Mouse (Mus musculus): Measurements from ENCODE around the gene Polr3gl. TPM values are rescaled to one million over a fixed set of nuclear protein-coding genes. Genes with fewer than 3 reads are reported as not detected.

Polr3gl gene
- polyA plus RNA-seq, 1 experiment from 2014 or later: 33.1 TPM

- under 1% methylated on average over 26 of the region's 26 CpGs for whole genome bisulfite sequencing
- DNase-seq (ENCODE audit: low spot score): peak; percentile 100
- Histone ChIP-seq H3K36me3 (replicated peaks) (peaks cover 23% of the 10 kb centered on the region), H3K27me3 (replicated peaks; ENCODE audit: low read depth, poor library complexity, severe bottlenecking) (no peaks in the 10 kb centered on the region), H3K4me1 (peaks cover 58% of the 10 kb centered on the region), H3K9me3 (no peaks in the 10 kb centered on the region), H3K4me3 (peak within 1 kb of the TSS; percentile 80), H3K27ac (replicated peaks) (peak within 1 kb of the TSS; percentile 88)
These were observed 36.3 kb downstream of the Polr3gl start, which contains the start of gene Txnip for GRCm38 (mm10) chr3:96557694-96558093. Gene Txnip, plus strand, starts transcription at chr3:96557957.

GRCm38 (mm10) chr3:96556651-96557635, 37.0 kb downstream of the Polr3gl start:
- DNase-seq (ENCODE audit: low spot score): no peak
- Histone ChIP-seq H3K27ac (replicated peaks) (peak overlapping the region; percentile 88), H3K4me3 (peak overlapping the region; percentile 80), H3K27me3 (replicated peaks; ENCODE audit: low read depth, poor library complexity, severe bottlenecking) (no peaks in the 10 kb centered on the region), H3K9me3 (no peaks in the 10 kb centered on the region), H3K4me1 (peaks cover 57% of the 10 kb centered on the region), H3K36me3 (replicated peaks) (peaks cover 23% of the 10 kb centered on the region)
- 11% methylated on average over 22 of the region's 22 CpGs for WGBS

- WGBS: 86% methylated on average over 15 of the region's 15 CpGs
- H3K27me3 ChIP-seq (replicated peaks; ENCODE audit: low read depth, poor library complexity, severe bottlenecking): no peaks in the 10 kb centered on the region
- H3K36me3 ChIP-seq (replicated peaks): peaks cover 19% of the 10 kb centered on the region
- H3K4me3 ChIP-seq: peak overlapping the region; percentile 80
- no peaks in the 10 kb centered on the region for H3K9me3 ChIP-seq
- H3K4me1 ChIP-seq: peaks cover 55% of the 10 kb centered on the region
- no peak for DNase-seq (ENCODE audit: low spot score)
- peak overlapping the region; percentile 88 for H3K27ac ChIP-seq (replicated peaks)
These were observed 37.9 kb downstream of the Polr3gl start for GRCm38 (mm10) chr3:96555999-96556614.

DNA sequence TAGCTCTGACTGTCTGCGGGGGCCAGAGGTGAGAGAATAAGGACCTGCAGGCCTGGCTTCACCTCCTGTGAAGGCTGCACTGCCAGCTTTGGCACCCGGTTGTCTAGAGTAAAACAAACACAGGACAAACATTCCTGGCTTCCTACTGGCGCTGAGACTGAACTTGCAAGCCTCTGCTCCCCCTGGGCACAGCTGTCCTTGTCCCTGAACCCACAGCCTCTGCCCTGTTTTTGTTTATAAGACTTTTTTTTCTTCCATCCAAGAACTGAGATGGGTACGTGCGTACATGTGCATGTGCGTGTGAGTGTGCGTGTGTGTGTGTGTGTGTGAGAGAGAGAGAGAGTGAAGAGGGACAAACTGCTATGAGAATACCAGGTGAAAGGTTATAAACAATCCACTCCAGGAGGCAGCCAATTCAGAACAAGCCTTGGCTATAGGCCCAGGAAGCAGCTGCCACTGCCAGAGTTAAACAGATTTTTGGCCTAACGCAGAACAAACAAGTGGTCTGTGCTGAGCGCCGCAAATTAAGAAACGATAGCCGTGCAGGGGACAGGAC, 38.9 kb downstream of the Polr3gl start:
- peak overlapping the region; percentile 57 for H3K27ac ChIP-seq (replicated peaks)
- peaks cover 53% of the 10 kb centered on the region for H3K4me1 ChIP-seq
- DNase-seq (ENCODE audit: low spot score): no peak
- H3K27me3 ChIP-seq (replicated peaks; ENCODE audit: low read depth, poor library complexity, severe bottlenecking): no peaks in the 10 kb centered on the region
- H3K9me3 ChIP-seq: no peaks in the 10 kb centered on the region
- no peak overlapping the region for H3K4me3 ChIP-seq
- WGBS: 53% methylated on average over 12 of the region's 12 CpGs
- H3K36me3 ChIP-seq (replicated peaks): peaks cover 9% of the 10 kb centered on the region

DNA sequence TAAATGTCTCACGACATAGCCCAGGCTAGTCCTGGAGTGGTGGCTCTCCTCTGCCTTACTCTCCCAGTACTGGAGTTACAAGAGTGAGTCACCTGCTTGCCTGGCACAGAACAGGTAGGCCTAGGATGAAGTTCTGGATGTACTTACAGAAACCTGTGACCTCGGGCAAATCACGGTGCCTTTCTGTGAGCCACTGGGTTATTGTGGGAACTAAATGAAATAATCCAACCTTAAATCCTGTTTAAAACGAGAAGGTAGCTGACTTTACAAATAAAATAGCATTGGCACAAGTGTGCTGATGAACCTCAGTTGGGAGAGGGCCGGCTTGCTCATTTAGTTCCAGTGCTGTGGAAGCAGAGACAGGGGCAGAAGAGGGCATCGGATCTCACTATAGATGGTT, 39.7 kb downstream of the Polr3gl start:
- WGBS: 78% methylated on average over 6 of the region's 6 CpGs
- H3K27me3 ChIP-seq (replicated peaks; ENCODE audit: low read depth, poor library complexity, severe bottlenecking): no peaks in the 10 kb centered on the region
- no peaks in the 10 kb centered on the region for H3K9me3 ChIP-seq
- peaks cover under 1% of the 10 kb centered on the region for H3K36me3 ChIP-seq (replicated peaks)
- H3K4me1 ChIP-seq: peaks cover 44% of the 10 kb centered on the region
- no peak overlapping the region for H3K4me3 ChIP-seq
- no peak overlapping the region for H3K27ac ChIP-seq (replicated peaks)
- DNase-seq (ENCODE audit: low spot score): no peak

DNA sequence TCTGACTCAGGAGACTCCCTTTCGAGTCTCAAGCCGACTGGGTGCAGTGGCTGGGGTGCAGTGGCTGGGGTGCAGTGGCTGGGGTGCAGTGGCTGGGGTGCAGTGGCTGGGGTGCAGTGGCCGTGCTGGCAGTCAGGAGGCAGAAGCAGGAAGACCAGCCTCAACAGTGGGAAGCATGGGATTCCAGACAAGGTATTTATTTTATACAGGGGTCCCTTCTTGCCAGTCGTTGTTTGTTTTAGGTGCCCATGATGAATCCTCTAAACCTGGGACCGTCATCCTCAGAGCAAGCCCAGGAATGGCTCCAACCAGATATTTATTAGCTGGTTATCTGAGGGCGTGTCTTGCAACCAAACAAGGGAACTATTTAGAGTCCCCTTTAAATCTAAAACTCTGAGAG, 40.4 kb downstream of the Polr3gl start:
- no peaks in the 10 kb centered on the region for H3K27me3 ChIP-seq (replicated peaks; ENCODE audit: low read depth, poor library complexity, severe bottlenecking)
- peaks cover 37% of the 10 kb centered on the region for H3K4me1 ChIP-seq
- no peaks in the 10 kb centered on the region for H3K9me3 ChIP-seq
- H3K4me3 ChIP-seq: no peak overlapping the region
- no peak for DNase-seq (ENCODE audit: low spot score)
- no peak overlapping the region for H3K27ac ChIP-seq (replicated peaks)
- no peaks in the 10 kb centered on the region for H3K36me3 ChIP-seq (replicated peaks)
- WGBS: 83% methylated on average over 6 of the region's 6 CpGs

DNA sequence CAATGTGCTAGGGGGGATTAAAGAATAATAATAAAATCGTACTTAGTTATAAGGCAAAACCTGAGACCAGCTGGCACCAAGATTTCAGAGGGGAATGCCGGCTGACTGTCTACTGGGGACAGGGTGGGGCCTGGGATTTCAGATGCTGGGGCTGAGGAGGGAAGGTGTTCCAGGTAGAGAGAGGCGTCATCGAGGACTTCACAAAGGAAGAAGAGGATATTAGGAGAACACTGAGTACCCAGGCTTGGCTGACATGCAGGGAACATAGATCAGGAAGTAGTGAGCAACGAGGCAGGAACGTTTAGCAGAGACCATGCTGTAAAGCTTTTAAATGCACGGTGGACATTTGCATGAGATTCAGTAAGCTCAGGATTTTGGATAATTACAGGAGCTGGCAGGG, 42.1 kb downstream of the Polr3gl start:
- WGBS: 81% methylated on average over 7 of the region's 7 CpGs
- peaks cover 34% of the 10 kb centered on the region for H3K4me1 ChIP-seq
- H3K27ac ChIP-seq (replicated peaks): peak overlapping the region; percentile 27

DNA sequence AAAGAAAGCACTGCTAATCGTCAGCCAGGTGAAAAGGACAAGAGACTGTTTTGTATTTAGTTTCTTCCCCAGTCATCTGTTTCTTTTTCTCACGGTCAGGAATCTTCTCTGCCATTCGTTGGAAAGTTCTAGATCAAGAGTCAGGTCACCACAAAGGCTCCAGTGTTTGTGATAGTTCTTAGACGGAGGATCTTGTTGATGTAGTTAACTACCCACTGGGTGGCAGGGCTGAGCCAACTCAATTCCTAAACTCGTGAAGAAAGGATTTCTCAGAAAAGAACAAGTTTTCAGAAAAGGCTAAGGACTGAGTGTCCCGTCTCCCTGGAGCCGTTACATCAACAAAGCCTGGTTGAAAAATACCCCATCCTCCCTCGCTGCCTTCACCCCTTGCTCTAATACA, 42.8 kb downstream of the Polr3gl start:
- peaks cover 14% of the 10 kb centered on the region for H3K27me3 ChIP-seq (replicated peaks; ENCODE audit: low read depth, poor library complexity, severe bottlenecking)
- WGBS: 18% methylated on average over 8 of the region's 8 CpGs
- DNase-seq (ENCODE audit: low spot score): peak; percentile 56
- H3K4me1 ChIP-seq: peaks cover 27% of the 10 kb centered on the region
- no peaks in the 10 kb centered on the region for H3K36me3 ChIP-seq (replicated peaks)
- H3K27ac ChIP-seq (replicated peaks): peak overlapping the region; percentile 27
- no peak overlapping the region for H3K4me3 ChIP-seq
- no peaks in the 10 kb centered on the region for H3K9me3 ChIP-seq

More for the DNA sequence above, 42.1 kb downstream of the Polr3gl start:
- Histone ChIP-seq H3K9me3 (no peaks in the 10 kb centered on the region), H3K4me3 (no peak overlapping the region), H3K27me3 (replicated peaks; ENCODE audit: low read depth, poor library complexity, severe bottlenecking) (peaks cover 7% of the 10 kb centered on the region), H3K36me3 (replicated peaks) (no peaks in the 10 kb centered on the region)
- DNase-seq (ENCODE audit: low spot score): no peak

DNA sequence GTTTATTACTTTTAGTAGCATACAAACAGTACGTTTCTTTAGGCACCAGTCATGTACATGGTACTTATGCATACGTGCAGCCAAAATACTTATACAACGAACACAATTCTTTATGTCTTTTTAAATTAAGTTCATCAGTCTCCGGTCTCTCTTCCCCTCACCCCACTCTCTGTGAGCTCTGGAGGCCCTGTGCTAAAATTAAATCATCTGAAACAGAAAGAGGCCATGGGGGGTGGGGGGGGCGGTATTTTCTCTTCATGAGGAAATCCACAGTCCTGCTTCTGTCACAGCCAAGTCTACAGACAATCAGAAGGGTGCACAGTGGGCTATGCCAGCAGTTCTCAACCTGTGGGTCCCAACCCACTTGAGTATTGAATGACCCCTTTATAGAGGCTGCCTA, 44.6 kb downstream of the Polr3gl start:
- Histone ChIP-seq H3K4me1 (peaks cover 14% of the 10 kb centered on the region), H3K9me3 (no peaks in the 10 kb centered on the region), H3K4me3 (no peak overlapping the region), H3K27me3 (replicated peaks; ENCODE audit: low read depth, poor library complexity, severe bottlenecking) (peaks cover 19% of the 10 kb centered on the region), H3K27ac (replicated peaks) (no peak overlapping the region), H3K36me3 (replicated peaks) (no peaks in the 10 kb centered on the region)
- DNase-seq (ENCODE audit: low spot score): no peak
- 84% methylated on average over 5 of the region's 5 CpGs for WGBS

DNA sequence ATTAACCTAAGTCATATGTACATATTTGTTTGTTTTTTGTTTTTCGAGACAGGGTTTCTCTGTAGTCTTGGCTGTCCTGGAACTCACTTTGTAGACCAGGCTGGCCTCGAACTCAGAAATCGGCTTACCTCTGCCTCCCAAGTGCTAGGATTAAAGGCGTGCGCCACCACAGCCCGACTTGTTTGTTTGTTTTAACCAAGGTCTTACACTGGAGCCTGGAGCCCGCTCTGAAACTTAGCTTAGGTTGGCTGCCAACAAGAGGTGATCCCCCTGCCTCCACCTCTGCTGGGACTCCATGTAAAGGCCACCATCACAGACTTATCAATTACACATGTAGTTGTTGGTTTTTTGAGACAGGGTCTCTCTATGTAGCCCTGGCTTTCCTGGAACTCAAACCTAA, 45.2 kb downstream of the Polr3gl start:
- H3K27me3 ChIP-seq (replicated peaks; ENCODE audit: low read depth, poor library complexity, severe bottlenecking): peaks cover 19% of the 10 kb centered on the region
- no peaks in the 10 kb centered on the region for H3K36me3 ChIP-seq (replicated peaks)
- no peak for DNase-seq (ENCODE audit: low spot score)
- no peak overlapping the region for H3K27ac ChIP-seq (replicated peaks)
- no peaks in the 10 kb centered on the region for H3K9me3 ChIP-seq
- peaks cover 14% of the 10 kb centered on the region for H3K4me1 ChIP-seq
- no peak overlapping the region for H3K4me3 ChIP-seq
- 80% methylated on average over 7 of the region's 7 CpGs for WGBS

DNA sequence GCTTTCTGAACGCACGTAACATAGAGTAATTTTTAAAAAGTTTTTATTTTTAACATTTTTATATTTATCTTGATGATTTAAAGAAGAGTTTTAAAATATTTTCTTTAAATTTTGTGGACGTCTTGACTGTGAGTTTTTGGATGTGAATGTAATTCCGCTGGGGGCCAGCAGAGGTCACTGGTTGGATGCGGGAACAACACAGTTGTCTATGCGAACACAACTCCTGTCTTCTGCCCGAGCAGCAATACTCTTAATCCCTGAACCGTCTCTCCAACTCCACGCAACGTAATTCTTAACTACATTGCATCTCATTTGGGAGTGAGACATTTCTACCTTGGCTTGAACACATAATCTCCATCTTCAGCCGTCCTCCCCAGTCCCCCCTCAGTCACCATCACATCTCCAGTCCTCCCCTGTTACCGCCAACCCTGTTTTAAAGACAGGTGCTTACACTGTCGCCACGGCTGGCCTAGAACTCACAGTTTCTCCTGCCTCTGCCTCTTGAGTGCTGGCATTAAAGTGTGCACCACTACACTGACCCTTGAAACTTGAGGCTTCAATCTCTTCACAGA, 46.5 kb downstream of the Polr3gl start:
- H3K27ac ChIP-seq (replicated peaks): no peak overlapping the region; the same call in 1 of the 2 replicates
- H3K4me3 ChIP-seq: peak overlapping the region; percentile 40; the same call in 1 of the 2 replicates
- 9% methylated on average over 14 of the region's 14 CpGs for WGBS
- DNase-seq (ENCODE audit: low spot score): peak; percentile 80
- H3K4me1 ChIP-seq: peaks cover 14% of the 10 kb centered on the region
- peaks cover 33% of the 10 kb centered on the region for H3K27me3 ChIP-seq (replicated peaks; ENCODE audit: low read depth, poor library complexity, severe bottlenecking)
- no peaks in the 10 kb centered on the region for H3K9me3 ChIP-seq
- H3K36me3 ChIP-seq (replicated peaks): no peaks in the 10 kb centered on the region

DNA sequence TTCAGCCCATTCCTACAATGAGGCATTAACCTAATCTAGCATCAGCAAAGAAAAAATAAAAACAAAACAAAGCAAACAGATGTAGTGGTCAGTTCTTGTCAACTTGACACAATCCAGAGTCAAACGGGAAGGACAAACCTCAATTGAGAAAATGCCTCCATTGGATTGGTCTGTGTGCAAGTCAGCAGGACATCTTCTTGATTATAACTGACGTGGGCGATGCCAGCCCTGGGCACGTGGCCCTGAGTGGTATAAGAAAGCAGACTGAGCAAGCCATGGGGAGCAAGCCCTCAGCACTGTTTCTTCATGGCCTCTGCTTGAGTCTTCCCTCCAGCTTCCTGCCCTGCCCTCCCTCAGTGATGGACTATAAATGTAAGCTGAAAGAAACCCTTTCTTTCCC, 47.1 kb downstream of the Polr3gl start:
- H3K27me3 ChIP-seq (replicated peaks; ENCODE audit: low read depth, poor library complexity, severe bottlenecking): peaks cover 39% of the 10 kb centered on the region
- peaks cover 14% of the 10 kb centered on the region for H3K4me1 ChIP-seq
- DNase-seq (ENCODE audit: low spot score): no peak
- WGBS: 56% methylated on average over 4 of the region's 4 CpGs
- H3K9me3 ChIP-seq: no peaks in the 10 kb centered on the region
- H3K27ac ChIP-seq (replicated peaks): no peak overlapping the region
- no peaks in the 10 kb centered on the region for H3K36me3 ChIP-seq (replicated peaks)
- H3K4me3 ChIP-seq: 0 out of 2 replicates have a peak overlapping the region, but pooled peaks have one; percentile 11
